Mouse (Mus musculus) kidney, adult 2 months (tissue): ENCODE results near the gene Dnah12. TPM values are rescaled to one million over a fixed set of nuclear protein-coding genes. Genes with fewer than 3 reads are reported as not detected.
A peak's percentile ranks its signal among the peaks of the same experiment; 100 is the strongest.

Experiments
- DNase-seq: peaks from one replicate; pipeline ENCODE4 v3.0.0; 2021
- H3K27ac ChIP-seq: fragments of 200-500 bp; 2 replicates; pipeline ENCODE4 v1.5.1; 2012; ENCODE audit warnings: low read depth, low read length, control low read depth, inconsistent platforms; ENCODE audit not compliant: insufficient read depth
- H3K27me3 ChIP-seq: fragments of 200-500 bp; replicated peaks from 2 replicates; pipeline ENCODE4 v1.6.1; 2012; ENCODE audit warnings: mild to moderate bottlenecking, moderate library complexity, low read length, inconsistent platforms; ENCODE audit not compliant: control insufficient read depth, insufficient read depth
- H3K36me3 ChIP-seq: fragments of 200-500 bp; 2 replicates; pipeline ENCODE4 v1.6.1; 2012; ENCODE audit warnings: mild to moderate bottlenecking, moderate library complexity, low read length, inconsistent platforms; ENCODE audit not compliant: control insufficient read depth, insufficient read depth
- H3K4me1 ChIP-seq: fragments of 200-500 bp; 2 replicates; pipeline ENCODE4 v1.6.1; 2011; ENCODE audit warnings: low read length; ENCODE audit not compliant: control insufficient read depth, insufficient read depth
- H3K4me3 ChIP-seq: fragments of 200-500 bp; 2 replicates; pipeline ENCODE4 v1.5.1; 2011; ENCODE audit warnings: mild to moderate bottlenecking, low read depth, low read length, control low read depth; ENCODE audit not compliant: insufficient read depth
- CTCF ChIP-seq: fragments of 200-500 bp; conservative IDR thresholded peaks from 2 replicates; pipeline ENCODE4 v1.5.1; 2011; ENCODE audit warnings: low read depth, mild to moderate bottlenecking, control low read depth, low read length, moderate library complexity, mixed read lengths; ENCODE audit not compliant: insufficient read depth, insufficient read length
- POLR2A ChIP-seq: fragments of 200-500 bp; IDR thresholded peaks from one replicate; pipeline ENCODE4 v1.6.1; 2011; ENCODE audit warnings: low read depth, low read length, control low read depth
- WGBS: fragments of 180-500 bp; shearing (Covaris S2); methylation state at CpG from one replicate; pipeline ENCODE4 v1.1.7; 2018; 5-methylcytosine and 5-hydroxymethylcytosine counted together
- polyA plus RNA-seq: library from polyadenylated mRNA; depleted of rRNA; stranded (reverse); fragments of >200 nt; gene quantifications from 2 replicates; pipeline ENCODE4 v1.2.3, GENCODE M21; 2012

The Dnah12 gene
- polyA plus RNA-seq, 1 experiment = 0.19 TPM

GRCm38 (mm10) chr14:26758566-26758965 is 65.5 kb downstream of the Dnah12 start:
- WGBS = 66% methylated on average over 8 of the region's 8 CpGs
- TF ChIP-seq POLR2A (no peak), CTCF (no peak)
- Histone ChIP-seq H3K4me1 (no peaks in the 10 kb centered on the region), H3K27ac (no peak overlapping the region), H3K4me3 (no peak overlapping the region), H3K27me3 (no peaks in the 10 kb centered on the region), H3K36me3 (no peaks in the 10 kb centered on the region)
- no peak for DNase-seq

DNA sequence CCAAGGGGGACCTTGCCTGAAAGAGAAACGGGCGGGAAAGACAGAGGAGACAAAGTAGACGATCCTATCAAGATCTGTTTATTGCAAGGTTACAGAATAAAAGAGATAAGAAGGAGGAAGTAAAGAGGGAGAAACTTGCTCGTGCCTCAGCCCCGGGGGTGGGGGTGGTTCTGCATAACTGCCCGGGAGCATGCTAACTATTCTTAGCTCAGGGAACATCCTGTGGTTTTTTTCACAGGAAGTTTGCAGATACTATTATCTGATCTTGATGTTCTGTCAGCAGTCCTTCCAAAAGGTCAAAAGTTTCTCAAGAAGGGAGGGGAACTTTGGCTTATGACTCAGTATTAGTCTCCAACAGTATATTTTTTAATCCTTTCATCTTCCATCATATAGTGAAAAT is 71.8 kb downstream of the Dnah12 start:
- peak; percentile 4 for DNase-seq
- Histone ChIP-seq H3K36me3 (no peaks in the 10 kb centered on the region), H3K27me3 (no peaks in the 10 kb centered on the region), H3K27ac (no peak overlapping the region), H3K4me3 (no peak overlapping the region), H3K4me1 (no peaks in the 10 kb centered on the region)
- TF ChIP-seq POLR2A (no peak), CTCF (no peak)
- WGBS = 69% methylated on average over 6 of the region's 6 CpGs

- Histone ChIP-seq H3K27ac (no peak overlapping the region), H3K36me3 (no peaks in the 10 kb centered on the region), H3K4me3 (no peak overlapping the region), H3K27me3 (no peaks in the 10 kb centered on the region), H3K4me1 (no peaks in the 10 kb centered on the region)
- TF ChIP-seq POLR2A (no peak), CTCF (no peak)
- DNase-seq = no peak
- 82% methylated on average over 4 of the region's 4 CpGs for WGBS
Measured at GRCm38 (mm10) chr14:26768195-26768594, 75.1 kb downstream of the Dnah12 start.

DNA sequence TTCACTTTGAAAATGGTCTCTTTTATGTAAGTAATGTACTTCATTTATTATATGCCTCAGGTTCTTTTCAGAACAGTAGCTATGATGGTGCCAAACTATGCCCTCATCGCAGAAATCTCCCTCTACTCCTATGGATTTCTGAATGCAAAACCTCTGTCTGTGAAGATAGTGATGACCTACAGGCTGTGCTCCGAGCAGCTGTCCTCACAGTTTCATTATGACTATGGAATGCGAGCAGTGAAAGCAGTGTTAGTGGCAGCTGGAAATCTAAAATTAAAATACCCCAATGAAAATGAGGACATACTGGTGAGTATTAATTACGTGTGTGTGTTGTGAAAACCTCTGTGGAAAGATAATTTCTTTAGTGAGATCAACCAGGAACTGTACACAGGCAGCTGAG is 80.5 kb downstream of the Dnah12 start:
- Histone ChIP-seq H3K27me3 (no peaks in the 10 kb centered on the region), H3K4me1 (no peaks in the 10 kb centered on the region), H3K36me3 (no peaks in the 10 kb centered on the region), H3K4me3 (no peak overlapping the region), H3K27ac (no peak overlapping the region)
- no peak for TF ChIP-seq CTCF
- TF ChIP-seq POLR2A = no peak
- WGBS = 85% methylated on average over 4 of the region's 4 CpGs
- DNase-seq = no peak

DNA sequence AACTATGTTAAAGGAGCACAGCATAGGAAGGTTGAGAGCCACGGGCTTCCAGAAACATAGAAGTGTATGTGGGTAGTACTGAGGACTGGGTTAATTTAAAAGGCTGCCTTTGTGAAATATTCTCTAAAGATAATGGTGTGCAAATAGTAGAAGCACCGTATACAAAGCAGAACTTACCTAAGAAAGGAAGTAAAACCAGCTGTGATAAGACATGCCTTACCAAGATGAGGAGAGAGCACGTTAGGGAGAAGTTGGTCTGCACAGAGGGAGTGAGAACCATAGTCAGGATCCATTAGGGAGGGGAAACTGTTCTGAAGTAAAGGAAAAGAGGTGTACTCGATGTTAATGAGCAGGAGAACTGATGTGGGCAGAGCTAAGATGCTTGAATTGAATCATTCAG is 90.7 kb downstream of the Dnah12 start:
- H3K4me3 ChIP-seq = no peak overlapping the region
- WGBS = 66% methylated on average over 4 of the region's 4 CpGs
- H3K27me3 ChIP-seq = no peaks in the 10 kb centered on the region

DNA sequence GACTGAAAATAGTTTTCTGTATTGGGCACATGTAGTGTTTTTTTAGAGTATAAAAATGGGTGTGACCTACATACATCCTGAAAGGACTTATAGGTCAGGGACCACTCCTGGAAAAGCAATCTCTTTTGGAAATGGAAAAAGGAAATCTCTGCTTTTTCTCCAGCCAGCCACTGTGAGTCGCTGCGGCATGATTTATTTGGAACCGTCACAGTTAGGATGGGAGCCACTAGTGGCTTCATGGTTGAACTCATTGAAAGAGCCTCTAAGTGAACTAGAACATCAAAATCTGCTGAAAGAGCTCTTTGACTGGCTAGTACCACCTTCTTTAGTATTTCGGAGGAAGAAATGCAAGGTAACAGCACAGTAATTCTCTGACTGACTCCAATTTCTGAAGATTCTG is 92.6 kb downstream of the Dnah12 start:
- Histone ChIP-seq H3K27ac (no peak overlapping the region), H3K27me3 (no peaks in the 10 kb centered on the region), H3K4me3 (no peak overlapping the region), H3K4me1 (no peaks in the 10 kb centered on the region), H3K36me3 (no peaks in the 10 kb centered on the region)
- 53% methylated on average over 4 of the region's 4 CpGs for WGBS
- TF ChIP-seq CTCF (peak; percentile 53), POLR2A (no peak)
- peak; percentile 27 for DNase-seq

More for the DNA sequence above, 90.7 kb downstream of the Dnah12 start:
- DNase-seq = no peak
- TF ChIP-seq POLR2A (no peak), CTCF (no peak)
- H3K27ac ChIP-seq = no peak overlapping the region
- no peaks in the 10 kb centered on the region for H3K4me1 ChIP-seq
- H3K36me3 ChIP-seq = no peaks in the 10 kb centered on the region

DNA sequence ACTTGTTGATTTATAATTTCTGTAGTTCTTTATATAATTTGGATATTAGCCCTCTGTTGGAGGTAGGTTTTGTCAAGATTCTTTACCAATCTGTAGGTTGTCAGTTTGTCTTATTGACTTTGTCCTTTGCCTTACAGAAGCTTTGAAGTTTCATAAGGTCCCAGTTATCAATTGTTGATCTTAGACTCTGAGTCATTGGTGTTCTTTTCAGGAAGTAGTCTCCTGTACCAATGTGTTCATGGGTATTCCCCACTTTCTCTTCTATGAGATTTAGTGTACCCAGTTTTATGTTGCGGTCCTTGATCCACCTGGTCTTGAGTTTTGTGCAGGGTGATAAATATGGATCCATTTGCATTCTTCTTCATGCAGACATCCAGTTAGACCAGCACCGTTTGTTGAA is 101.4 kb downstream of the Dnah12 start:
- Histone ChIP-seq H3K4me3 (no peak overlapping the region), H3K27ac (no peak overlapping the region), H3K4me1 (no peaks in the 10 kb centered on the region), H3K36me3 (no peaks in the 10 kb centered on the region), H3K27me3 (no peaks in the 10 kb centered on the region)
- no peak for DNase-seq
- WGBS = 94% methylated on average over 2 of the region's 2 CpGs
- TF ChIP-seq POLR2A (no peak), CTCF (no peak)

- H3K4me3 ChIP-seq = no peak overlapping the region
- no peak for TF ChIP-seq CTCF
- no peak for TF ChIP-seq POLR2A
- H3K4me1 ChIP-seq = no peaks in the 10 kb centered on the region
- H3K27ac ChIP-seq = no peak overlapping the region
- 87% methylated on average over 3 of the region's 3 CpGs for WGBS
- no peaks in the 10 kb centered on the region for H3K36me3 ChIP-seq
- H3K27me3 ChIP-seq = no peaks in the 10 kb centered on the region
- DNase-seq = no peak
Measured at GRCm38 (mm10) chr14:26798330-26798729, 105.3 kb downstream of the Dnah12 start.
